Mouse (Mus musculus): ENCODE results near the gene Gp5. TPM values are rescaled to one million over a fixed set of nuclear protein-coding genes. Genes with fewer than 3 reads are reported as not detected.

Gene Gp5
- 0.35 to 0.91 TPM (median 0.83 TPM) in 4 replicates for total RNA-seq (2023)

DNA sequence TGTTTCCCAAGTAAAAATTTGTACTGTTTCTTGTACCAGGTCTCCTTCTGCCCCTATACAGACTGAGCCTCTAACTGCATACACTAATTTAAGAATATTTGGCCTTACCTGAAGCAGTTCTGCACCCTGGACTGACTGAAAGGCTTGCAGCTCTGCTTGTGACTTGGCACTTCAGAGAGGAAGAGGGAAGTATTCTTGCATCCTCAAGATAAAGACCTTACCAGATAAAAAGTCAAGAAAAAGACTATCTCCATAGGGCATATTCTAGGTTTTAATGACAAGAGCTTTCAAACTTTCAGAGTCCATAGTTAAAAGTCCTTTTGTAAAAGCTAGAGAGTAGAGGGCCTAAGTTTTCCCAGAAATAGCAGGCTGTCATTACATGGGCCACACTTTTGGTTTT, at the start of gene Gp5:
Gene Gp5, minus strand, starts transcription at position 133 of the 400 bp plus-strand sequence.

DNA sequence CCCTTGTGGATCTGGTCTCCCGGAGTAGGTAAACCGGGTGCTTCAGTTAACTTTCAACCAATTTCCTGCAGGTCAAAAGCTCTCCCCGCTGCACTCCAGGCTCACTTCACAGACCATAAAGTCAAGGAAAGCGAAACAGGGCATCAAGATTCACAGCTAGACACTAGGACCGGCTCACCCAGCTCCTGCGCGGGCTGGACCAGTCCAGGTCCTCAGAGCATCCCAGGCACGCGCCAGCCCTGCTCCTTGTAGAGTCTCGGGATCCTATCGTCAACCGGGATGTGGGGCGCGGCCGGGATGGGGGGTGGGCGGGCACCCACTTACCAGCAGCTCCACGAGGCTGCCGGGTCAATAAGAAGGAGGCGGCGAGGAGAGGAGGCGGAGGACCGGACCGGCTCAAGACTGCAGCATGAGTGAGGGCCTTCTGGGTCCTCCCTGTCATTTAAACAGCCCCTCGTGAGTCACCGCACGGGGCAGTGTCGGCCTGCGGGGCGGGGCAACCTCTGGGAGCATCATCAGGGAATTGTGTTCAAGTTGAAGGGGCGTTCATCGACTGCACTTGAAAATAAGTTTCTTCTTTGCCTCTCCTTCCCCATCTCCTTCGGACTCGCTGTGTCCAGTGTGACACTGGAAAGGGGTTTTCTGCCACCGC, 27.6 kb downstream of the Gp5 start, which contains the start of gene Lrrc15:
Gene Lrrc15, minus strand, starts transcription at position 413 of the 652 bp plus-strand sequence.

DNA sequence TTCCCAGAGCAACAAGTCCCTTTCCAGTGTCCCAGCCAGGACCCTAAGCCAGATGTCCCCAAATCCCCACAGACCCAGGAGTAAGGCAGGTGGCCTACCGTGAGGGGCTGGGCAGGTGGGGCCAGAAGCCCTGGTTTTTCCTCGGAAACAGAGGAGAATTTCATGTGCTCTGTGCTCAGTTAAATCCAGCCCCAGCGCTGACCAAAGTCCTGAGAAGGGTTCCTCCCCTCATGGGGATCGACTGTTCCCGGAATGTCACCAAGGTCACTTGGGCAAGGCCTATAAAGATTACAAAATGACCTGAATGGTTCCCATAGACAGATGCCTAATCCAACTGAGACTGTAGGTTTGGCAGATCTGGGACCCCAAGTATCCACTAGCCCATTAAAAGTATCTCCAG, 43.2 kb downstream of the Gp5 start, which contains the start of gene Cpn2:
Gene Cpn2, minus strand, starts transcription at position 141 of the 400 bp plus-strand sequence.

Other genes with a start within 250 kb of the Gp5 start
- gene Hes1, start 246.4 kb downstream of the Gp5 start, total RNA-seq (2023) = 93.0 to 116 TPM (median 101 TPM) in 4 replicates
- gene Cpn2, start 43.3 kb downstream of the Gp5 start, total RNA-seq (2023) = not detected in 4 replicates
- not detected in 4 replicates for gene Lrrc15, start 27.5 kb downstream of the Gp5 start, total RNA-seq (2023)
- 78.3 to 97.6 TPM (median 85.8 TPM) in 4 replicates for gene Atp13a3, start 95.2 kb upstream of the Gp5 start, total RNA-seq (2023)
- 0.18 to 1.5 TPM in 2 of 4 replicates, not detected in the others for gene Tmem44, start 240.1 kb upstream of the Gp5 start, total RNA-seq (2023)